Mouse (Mus musculus) right cerebral cortex, postnatal 25 days (tissue): ENCODE data around the gene Anks1.
"Not testable (repeated sequence)": the region's sequence is repeated elsewhere in the genome, so short reads cannot be mapped to it uniquely, and the experiment has no call there.

ENCODE experiments used
- DNase-seq: peaks from one replicate; pipeline ENCODE4 v3.0.0; 2022

Anks1 gene

GRCm38 (mm10) chr17:27934136-27934910 lies 25.2 kb downstream of the Anks1 start:
- DNase-seq: no peak

GRCm38 (mm10) chr17:27935091-27935490 lies 26.0 kb downstream of the Anks1 start:
- DNase-seq: no peak

GRCm38 (mm10) chr17:27937054-27937615 lies 28.0 kb downstream of the Anks1 start:
- DNase-seq: no peak

- no peak for DNase-seq
Observed at GRCm38 (mm10) chr17:27938121-27938754, 29.1 kb downstream of the Anks1 start.

- no peak for DNase-seq
Observed at GRCm38 (mm10) chr17:27939028-27939427, 29.9 kb downstream of the Anks1 start.

GRCm38 (mm10) chr17:27940352-27940751 lies 31.2 kb downstream of the Anks1 start:
- no peak for DNase-seq

GRCm38 (mm10) chr17:27941178-27941577 lies 32.1 kb downstream of the Anks1 start:
- no peak for DNase-seq

- no peak for DNase-seq
Observed at GRCm38 (mm10) chr17:27941698-27942097, 32.6 kb downstream of the Anks1 start.

GRCm38 (mm10) chr17:27942131-27942530 lies 33.0 kb downstream of the Anks1 start:
- no peak for DNase-seq

GRCm38 (mm10) chr17:27945546-27946216 lies 36.6 kb downstream of the Anks1 start:
- DNase-seq: no peak

- DNase-seq: no peak
Observed at GRCm38 (mm10) chr17:27946371-27946770, 37.3 kb downstream of the Anks1 start.

- no peak for DNase-seq
Observed at GRCm38 (mm10) chr17:27947155-27947554, 38.0 kb downstream of the Anks1 start.

- DNase-seq: no peak
Observed at GRCm38 (mm10) chr17:27953136-27953535, 44.0 kb downstream of the Anks1 start.

- no peak for DNase-seq
Observed at GRCm38 (mm10) chr17:27954629-27955402, 45.7 kb downstream of the Anks1 start.

- DNase-seq: no peak
Observed at GRCm38 (mm10) chr17:27957649-27958048, 48.5 kb downstream of the Anks1 start.

- peak; percentile 64 for DNase-seq
Observed at GRCm38 (mm10) chr17:27960128-27961111, 51.3 kb downstream of the Anks1 start.

- DNase-seq: not testable (repeated sequence)
Observed at GRCm38 (mm10) chr17:27963120-27963519, 54.0 kb downstream of the Anks1 start.

- no peak for DNase-seq
Observed at GRCm38 (mm10) chr17:27964607-27965006, 55.5 kb downstream of the Anks1 start.

GRCm38 (mm10) chr17:27965292-27965691 lies 56.2 kb downstream of the Anks1 start:
- DNase-seq: no peak

- no peak for DNase-seq
Observed at GRCm38 (mm10) chr17:27966056-27966455, 57.0 kb downstream of the Anks1 start.

- DNase-seq: no peak
Observed at GRCm38 (mm10) chr17:27966508-27967021, 57.5 kb downstream of the Anks1 start.
